Mouse (Mus musculus) cerebellum, adult 9-10 months (tissue): ENCODE measurements around the gene Ikzf1.

Experiments used
- DNase-seq: peaks from one replicate; pipeline ENCODE4 v3.0.0; 2022

The Ikzf1 gene

GRCm38 (mm10) chr11:11690059-11690844 is 5.4 kb downstream of the Ikzf1 start:
- DNase-seq: no peak

- no peak for DNase-seq
Observed at GRCm38 (mm10) chr11:11690845-11691196, 6.0 kb downstream of the Ikzf1 start.

GRCm38 (mm10) chr11:11691324-11692058 is 6.7 kb downstream of the Ikzf1 start:
- no peak for DNase-seq

GRCm38 (mm10) chr11:11692558-11693166 is 7.9 kb downstream of the Ikzf1 start:
- DNase-seq: no peak

- no peak for DNase-seq
Observed at GRCm38 (mm10) chr11:11693446-11693845, 8.6 kb downstream of the Ikzf1 start.

GRCm38 (mm10) chr11:11694072-11694471 is 9.3 kb downstream of the Ikzf1 start:
- DNase-seq: no peak

GRCm38 (mm10) chr11:11694472-11695177 is 9.8 kb downstream of the Ikzf1 start:
- DNase-seq: no peak

GRCm38 (mm10) chr11:11695211-11695887 is 10.5 kb downstream of the Ikzf1 start:
- no peak for DNase-seq

GRCm38 (mm10) chr11:11695907-11696306 is 11.1 kb downstream of the Ikzf1 start:
- no peak for DNase-seq

- no peak for DNase-seq
Observed at GRCm38 (mm10) chr11:11696814-11697213, 12.0 kb downstream of the Ikzf1 start.

- no peak for DNase-seq
Observed at GRCm38 (mm10) chr11:11701378-11701777, 16.6 kb downstream of the Ikzf1 start.

GRCm38 (mm10) chr11:11703776-11704175 is 19.0 kb downstream of the Ikzf1 start:
- no peak for DNase-seq

GRCm38 (mm10) chr11:11708154-11708719 is 23.4 kb downstream of the Ikzf1 start:
- DNase-seq: no peak

- DNase-seq: no peak
Observed at GRCm38 (mm10) chr11:11709311-11709710, 24.5 kb downstream of the Ikzf1 start.

GRCm38 (mm10) chr11:11710718-11711117 is 25.9 kb downstream of the Ikzf1 start:
- no peak for DNase-seq

- no peak for DNase-seq
Observed at GRCm38 (mm10) chr11:11711748-11712147, 26.9 kb downstream of the Ikzf1 start.

- DNase-seq: no peak
Observed at GRCm38 (mm10) chr11:11714676-11715075, 29.9 kb downstream of the Ikzf1 start.

GRCm38 (mm10) chr11:11715963-11716691 is 31.3 kb downstream of the Ikzf1 start:
- no peak for DNase-seq

- no peak for DNase-seq
Observed at GRCm38 (mm10) chr11:11716692-11717037, 31.9 kb downstream of the Ikzf1 start.

- DNase-seq: no peak
Observed at GRCm38 (mm10) chr11:11717606-11718167, 32.9 kb downstream of the Ikzf1 start.

GRCm38 (mm10) chr11:11719748-11720147 is 34.9 kb downstream of the Ikzf1 start:
- no peak for DNase-seq
